Mouse (Mus musculus) neural tube, embryonic 13.5 days (tissue): ENCODE data around the gene Tex52. TPM values are rescaled to one million over a fixed set of nuclear protein-coding genes. Genes with fewer than 3 reads are reported as not detected.

Source experiments
- polyA plus RNA-seq: library from polyadenylated mRNA; unstranded; fragments of >200 nt; fragmentation: Nextera tagmentation; extraction: Ambion mirVana; gene quantifications from 2 replicates; pipeline ENCODE4 v1.2.1, GENCODE M21; 2015

Gene Tex52
- polyA plus RNA-seq, 1 experiment from 2014 or later = 0.53 TPM

Other genes starting within 250 kb of the Tex52 start
- gene Tspan9, start 231.9 kb upstream of the Tex52 start, polyA plus RNA-seq = 38.5 and 43.5 TPM in 2 replicates
- 0.95 and 1.2 TPM in 2 replicates for gene Tead4, start 74.6 kb upstream of the Tex52 start, polyA plus RNA-seq
- gene Tulp3, start 19.6 kb upstream of the Tex52 start, polyA plus RNA-seq = 20.8 and 21.0 TPM in 2 replicates
- gene Rhno1, start 12.5 kb upstream of the Tex52 start, polyA plus RNA-seq = 101 and 115 TPM in 2 replicates
- gene Foxm1, start 12.5 kb upstream of the Tex52 start, polyA plus RNA-seq = 7.2 and 9.4 TPM in 2 replicates
- not detected in 2 replicates for gene Gm44596, start within 50 bp of the Tex52 start, polyA plus RNA-seq
- gene Nrip2, start 23.8 kb downstream of the Tex52 start, polyA plus RNA-seq = 7.1 and 8.6 TPM in 2 replicates
- gene Itfg2, start 49.5 kb downstream of the Tex52 start, polyA plus RNA-seq = 41.4 and 45.7 TPM in 2 replicates
- 339 and 363 TPM in 2 replicates for gene Fkbp4, start 63.2 kb downstream of the Tex52 start, polyA plus RNA-seq
- gene Pzp, start 151.3 kb downstream of the Tex52 start, polyA plus RNA-seq = 0.21 and 0.34 TPM in 2 replicates
- gene A2ml1, start 206.2 kb downstream of the Tex52 start, polyA plus RNA-seq = 0.91 and 1.4 TPM in 2 replicates
- not detected in 2 replicates for gene Klrb1a, start 248.1 kb downstream of the Tex52 start, polyA plus RNA-seq